Mouse (Mus musculus): ENCODE results near the gene Gtf2f1. TPM values are rescaled to one million over a fixed set of nuclear protein-coding genes. Genes with fewer than 3 reads are reported as not detected.
"Not testable (repeated sequence)": the region's sequence is repeated elsewhere in the genome, so short reads cannot be mapped to it uniquely, and the experiment has no call there.

Gene Gtf2f1
- 77.6 and 85.6 TPM in 2 replicates for polyA plus RNA-seq (2015; fragmentation: Nextera tagmentation; extraction: Ambion mirVana)

DNA sequence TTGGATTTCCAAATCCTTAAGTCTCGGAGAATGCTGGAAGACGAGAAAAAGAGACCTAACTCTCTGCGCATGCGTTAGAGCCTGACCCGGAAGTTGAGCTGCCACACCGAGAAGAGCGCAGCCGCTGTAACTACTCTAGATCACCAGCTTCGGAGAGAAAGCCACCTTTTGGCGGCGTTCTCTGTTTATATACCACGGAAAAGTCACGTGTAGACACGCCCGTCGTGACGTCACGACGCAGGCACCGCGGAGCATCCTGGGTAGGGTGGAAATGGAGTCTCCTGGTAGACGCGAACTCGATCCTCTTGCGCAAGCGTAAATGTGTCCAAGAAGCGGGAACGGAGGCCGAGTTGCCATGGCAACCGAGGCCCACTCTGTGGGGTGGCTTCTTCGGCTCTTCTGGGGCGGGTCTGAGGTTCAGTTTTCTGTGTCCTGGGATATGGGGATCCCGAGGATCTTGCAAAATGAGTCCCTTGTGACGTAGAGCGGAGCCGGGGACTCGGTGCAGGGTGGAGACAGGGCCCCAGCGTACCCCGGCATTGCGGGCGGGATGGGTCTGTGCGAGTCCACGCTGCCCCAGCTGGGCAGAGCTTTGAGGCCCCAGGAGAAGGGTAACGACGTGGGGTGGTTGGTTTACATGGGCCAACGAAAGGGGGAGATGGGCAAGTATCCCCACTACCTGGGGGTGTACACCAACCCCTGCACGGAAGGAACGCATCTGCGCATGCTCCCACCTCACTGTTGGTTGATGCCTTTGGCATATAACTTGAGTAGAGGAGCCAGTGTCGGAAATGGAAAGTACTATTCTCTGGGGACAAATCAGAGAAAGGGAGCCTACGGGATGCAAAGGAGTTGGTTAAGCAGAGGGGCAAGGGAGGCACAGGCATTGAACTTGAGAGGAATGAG, at the start of gene Gtf2f1, which contains the start of gene Gm17949:
TSS of gene Gtf2f1 (minus strand) at position 53 of the 906 bp plus-strand sequence.
TSS of gene Gm17949 (plus strand) at position 234 of the 906 bp plus-strand sequence.
- Histone ChIP-seq H3K4me3 (peak within 1 kb of the TSS; percentile 73), H3K36me3 (ENCODE audit: poor library complexity, severe bottlenecking) (peaks cover 28% of the 10 kb centered on the region), H3K4me2 (peak within 1 kb of the TSS; percentile 93), H3K9ac (peak within 1 kb of the TSS; percentile 82), H3K9me3 (replicated peaks) (no peaks in the 10 kb centered on the region), H3K27ac (peak within 1 kb of the TSS; percentile 91), H3K27me3 (no peaks in the 10 kb centered on the region), H3K4me1 (peaks cover 24% of the 10 kb centered on the region)
- under 1% methylated on average over 51 of the region's 51 CpGs for whole genome bisulfite sequencing
- peak; percentile 91 for ATAC-seq

DNA sequence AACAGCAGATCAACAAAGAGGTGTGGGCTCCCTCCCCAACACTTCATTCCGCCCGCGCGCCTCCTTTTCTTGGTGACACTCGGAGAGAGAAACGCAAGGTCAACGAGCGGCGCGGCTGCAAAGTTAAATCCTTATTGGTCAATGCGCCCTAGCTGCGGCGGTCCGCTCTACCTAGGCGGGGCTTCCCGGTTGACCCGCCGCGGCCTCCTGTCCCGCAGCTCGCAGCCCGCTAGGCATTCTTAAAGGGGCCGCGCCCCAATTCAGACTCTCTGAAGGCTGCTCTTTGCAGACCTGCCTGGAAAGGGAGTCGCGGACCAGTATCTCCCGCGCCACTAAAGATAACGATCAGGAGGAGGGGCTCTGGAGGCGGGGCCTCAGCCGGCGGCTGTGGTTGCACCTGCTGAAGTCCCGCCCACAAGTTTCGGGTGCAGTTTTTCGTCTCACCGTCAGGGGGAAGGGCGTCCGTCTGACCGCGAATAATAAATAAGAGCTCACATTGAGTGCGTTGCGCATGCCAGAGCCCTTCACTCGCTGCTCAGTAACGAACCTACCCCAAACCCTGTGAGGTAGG, 49.2 kb upstream of the Gtf2f1 start:
- H3K27me3 ChIP-seq, result peaks cover 39% of the 10 kb centered on the region
- H3K4me3 ChIP-seq, result peak overlapping the region; percentile 89
- no peaks in the 10 kb centered on the region for H3K9me3 ChIP-seq (replicated peaks)
- under 1% methylated on average over 44 of the region's 44 CpGs for WGBS
- peaks cover 17% of the 10 kb centered on the region for H3K36me3 ChIP-seq (ENCODE audit: poor library complexity, severe bottlenecking)
- ATAC-seq, result peak; percentile 91
- peak overlapping the region; percentile 75 for H3K4me2 ChIP-seq
- H3K4me1 ChIP-seq, result peaks cover 28% of the 10 kb centered on the region
- H3K9ac ChIP-seq, result peak overlapping the region; percentile 81
- H3K27ac ChIP-seq, result peak overlapping the region; percentile 82

DNA sequence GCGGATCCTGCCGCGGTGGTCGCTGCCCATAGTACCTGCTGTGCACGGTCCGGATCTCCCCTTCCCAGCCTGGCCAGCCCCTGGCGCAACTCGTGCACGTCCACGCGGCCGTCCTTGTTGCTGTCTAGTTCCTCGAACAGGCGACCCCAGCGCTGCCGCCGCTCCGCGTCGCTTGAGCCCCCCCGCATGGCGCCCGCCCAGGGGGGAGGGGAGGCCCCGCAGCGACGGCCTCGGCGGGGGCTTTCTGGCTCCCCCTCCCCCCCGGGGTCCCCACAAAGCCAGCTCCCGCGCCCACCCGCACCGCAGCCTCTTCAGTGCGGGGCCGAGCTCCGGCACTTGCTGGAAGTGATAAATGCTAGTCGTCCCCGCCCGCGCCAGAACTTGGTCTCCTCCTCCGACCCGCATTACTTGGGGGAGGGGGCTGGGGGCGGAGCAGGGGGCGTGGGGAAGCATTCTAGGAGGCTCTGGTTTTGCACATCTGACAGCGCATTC, 48.4 kb upstream of the Gtf2f1 start, which contains the start of gene Slc25a23:
TSS of gene Slc25a23 (minus strand) at position 378 of the 492 bp plus-strand sequence.
- H3K27ac ChIP-seq, result peak within 1 kb of the TSS; percentile 82
- peaks cover 24% of the 10 kb centered on the region for H3K36me3 ChIP-seq (ENCODE audit: poor library complexity, severe bottlenecking)
- H3K9ac ChIP-seq, result peak within 1 kb of the TSS; percentile 81
- WGBS, result under 1% methylated on average over 36 of the region's 45 CpGs
- peaks cover 34% of the 10 kb centered on the region for H3K27me3 ChIP-seq
- ATAC-seq, result peak; percentile 82
- H3K9me3 ChIP-seq (replicated peaks), result no peaks in the 10 kb centered on the region
- peak within 1 kb of the TSS; percentile 75 for H3K4me2 ChIP-seq
- H3K4me1 ChIP-seq, result peaks cover 28% of the 10 kb centered on the region
- peak within 1 kb of the TSS; percentile 89 for H3K4me3 ChIP-seq

DNA sequence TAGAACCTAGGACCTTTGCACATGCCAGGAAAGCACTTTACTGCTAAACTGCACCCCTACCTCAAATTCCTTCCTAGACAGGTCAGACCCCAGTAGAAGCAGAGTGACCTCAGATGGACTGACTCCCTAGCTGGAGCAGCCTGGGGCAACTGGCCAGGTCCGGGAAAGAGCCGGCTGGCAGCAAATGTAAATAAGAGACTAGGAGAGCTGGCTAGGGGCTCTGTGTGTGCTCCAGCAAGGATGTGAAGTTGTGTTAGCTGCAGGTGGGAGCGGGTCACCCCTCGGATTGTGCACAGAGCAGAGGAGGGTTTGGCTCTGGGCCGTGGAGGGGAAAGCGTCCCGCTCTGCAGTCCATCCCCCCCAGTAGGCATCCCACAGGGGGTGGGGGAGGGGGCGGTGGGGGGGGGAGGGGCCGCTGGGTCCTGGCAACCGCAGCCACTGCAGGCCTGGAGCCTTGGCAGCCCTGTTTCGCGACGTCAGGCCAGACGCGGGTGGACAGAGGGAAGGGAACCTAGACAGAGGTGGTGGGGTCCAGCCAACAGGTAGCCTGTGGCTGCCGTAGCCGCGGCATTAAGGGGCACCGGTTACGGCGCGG, 47.9 kb upstream of the Gtf2f1 start, which contains the start of gene Crb3:
TSS of gene Crb3 (plus strand) at position 215 of the 595 bp plus-strand sequence.
- 0% methylated on average over 20 of the region's 22 CpGs for WGBS
- Histone ChIP-seq H3K27ac (peak within 1 kb of the TSS; percentile 82), H3K4me1 (peaks cover 28% of the 10 kb centered on the region), H3K9ac (peak within 1 kb of the TSS; percentile 81), H3K36me3 (ENCODE audit: poor library complexity, severe bottlenecking) (peaks cover 28% of the 10 kb centered on the region), H3K4me3 (peak within 1 kb of the TSS; percentile 89), H3K4me2 (peak within 1 kb of the TSS; percentile 75), H3K27me3 (peaks cover 29% of the 10 kb centered on the region), H3K9me3 (replicated peaks) (no peaks in the 10 kb centered on the region)
- ATAC-seq, result peak; percentile 2; the same call in 1 of the 2 replicates

GRCm38 (mm10) chr17:57056246-57056645, 45.2 kb upstream of the Gtf2f1 start:
- no peak overlapping the region for H3K4me2 ChIP-seq
- peaks cover 55% of the 10 kb centered on the region for H3K36me3 ChIP-seq (ENCODE audit: poor library complexity, severe bottlenecking)
- no peaks in the 10 kb centered on the region for H3K9me3 ChIP-seq (replicated peaks)
- peaks cover 19% of the 10 kb centered on the region for H3K4me1 ChIP-seq
- H3K4me3 ChIP-seq, result no peak overlapping the region
- no peak overlapping the region for H3K27ac ChIP-seq
- H3K27me3 ChIP-seq, result peaks cover 4% of the 10 kb centered on the region
- no peak overlapping the region for H3K9ac ChIP-seq
- no peak for ATAC-seq
- 87% methylated on average over 3 of the region's 3 CpGs for WGBS

DNA sequence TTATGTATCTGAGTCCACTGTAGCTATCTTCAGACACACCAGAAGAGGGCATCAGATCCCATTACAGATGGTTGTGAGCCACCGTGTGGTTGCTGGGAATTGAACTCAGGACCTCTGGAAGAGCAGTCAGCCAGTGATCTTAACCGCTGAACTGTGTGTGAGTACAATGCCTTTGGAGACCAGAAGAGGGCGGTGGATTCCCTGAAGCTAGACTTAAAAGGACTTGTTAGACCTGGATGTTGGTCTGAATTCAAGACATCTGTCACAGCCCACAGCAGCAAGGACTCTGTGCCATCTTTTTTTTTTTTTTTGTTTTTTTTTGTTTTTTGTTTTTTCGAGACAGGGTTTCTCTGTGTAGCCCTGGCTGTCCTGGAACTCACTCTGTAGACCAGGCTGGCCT, 40.6 kb upstream of the Gtf2f1 start:
- ATAC-seq, result not testable (repeated sequence)
- WGBS, result 88% methylated on average over 4 of the region's 4 CpGs
- peaks cover 78% of the 10 kb centered on the region for H3K36me3 ChIP-seq (ENCODE audit: poor library complexity, severe bottlenecking)

DNA sequence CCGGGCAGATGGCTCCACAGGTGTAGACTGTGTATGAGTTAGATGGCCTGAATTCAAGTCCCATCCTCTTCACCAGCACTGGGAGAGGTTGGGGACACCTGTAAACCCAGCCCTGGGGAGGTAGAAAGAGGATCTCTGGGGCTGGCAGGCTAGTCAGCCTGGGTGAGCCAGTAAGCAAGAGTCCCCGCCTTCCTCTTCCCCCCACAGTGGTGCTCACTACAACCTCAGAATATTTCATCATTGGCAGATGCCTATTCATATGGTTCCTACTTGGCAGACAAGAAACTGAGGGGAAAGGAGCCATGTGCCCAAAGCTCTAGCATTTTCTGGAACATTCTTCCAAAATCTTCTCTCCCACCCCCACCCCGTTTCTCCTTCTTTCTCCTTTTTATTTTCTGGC, 37.7 kb upstream of the Gtf2f1 start:
- 88% methylated on average over 3 of the region's 3 CpGs for WGBS
- H3K4me1 ChIP-seq, result no peaks in the 10 kb centered on the region
- no peak overlapping the region for H3K4me3 ChIP-seq
- no peak overlapping the region for H3K9ac ChIP-seq
- peaks cover 72% of the 10 kb centered on the region for H3K36me3 ChIP-seq (ENCODE audit: poor library complexity, severe bottlenecking)
- no peak for ATAC-seq
- no peaks in the 10 kb centered on the region for H3K27me3 ChIP-seq
- H3K27ac ChIP-seq, result no peak overlapping the region
- H3K9me3 ChIP-seq (replicated peaks), result no peaks in the 10 kb centered on the region
- no peak overlapping the region for H3K4me2 ChIP-seq

More for the DNA sequence above, 40.6 kb upstream of the Gtf2f1 start:
- not testable (repeated sequence) for H3K9ac ChIP-seq; H3K27ac ChIP-seq; H3K4me2 ChIP-seq; H3K27me3 ChIP-seq; H3K4me1 ChIP-seq; H3K9me3 ChIP-seq (replicated peaks); H3K4me3 ChIP-seq

- H3K4me3 ChIP-seq, result no peak overlapping the region
- WGBS, result 49% methylated on average over 5 of the region's 5 CpGs
- H3K9ac ChIP-seq, result no peak overlapping the region
- H3K4me2 ChIP-seq, result no peak overlapping the region
- H3K27me3 ChIP-seq, result no peaks in the 10 kb centered on the region
- ATAC-seq, result 0 out of 2 replicates have a peak, but pooled peaks have one; percentile 26
- H3K36me3 ChIP-seq (ENCODE audit: poor library complexity, severe bottlenecking), result peaks cover 58% of the 10 kb centered on the region
- no peaks in the 10 kb centered on the region for H3K9me3 ChIP-seq (replicated peaks)
- H3K4me1 ChIP-seq, result no peaks in the 10 kb centered on the region
- no peak overlapping the region for H3K27ac ChIP-seq
These were observed 36.3 kb upstream of the Gtf2f1 start for GRCm38 (mm10) chr17:57047406-57047805.

DNA sequence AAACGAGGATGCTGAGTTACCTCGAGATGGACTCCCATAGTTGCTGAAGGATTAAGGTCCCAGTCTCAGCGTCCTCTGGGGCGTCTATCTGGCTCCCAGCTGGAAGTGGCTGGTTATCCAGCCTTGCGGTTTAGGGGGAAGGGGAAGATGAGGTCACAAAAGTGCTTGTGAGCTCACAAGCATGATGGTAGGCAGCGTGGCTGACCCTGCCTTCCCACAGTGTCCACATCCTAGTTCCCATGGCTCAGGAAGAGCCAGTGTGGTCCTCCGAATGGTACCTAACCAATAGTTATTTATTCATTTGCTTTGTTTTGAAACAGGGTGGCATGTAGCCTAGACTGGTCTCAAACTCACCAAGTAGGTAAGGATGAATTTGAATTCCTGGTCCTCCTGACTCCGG, 30.5 kb upstream of the Gtf2f1 start, which contains the start of gene Slc25a41:
TSS of gene Slc25a41 (minus strand) at position 101 of the 400 bp plus-strand sequence.
- H3K4me1 ChIP-seq, result no peaks in the 10 kb centered on the region
- no peak within 1 kb of the TSS for H3K27ac ChIP-seq
- peaks cover 16% of the 10 kb centered on the region for H3K36me3 ChIP-seq (ENCODE audit: poor library complexity, severe bottlenecking)
- H3K4me2 ChIP-seq, result no peak within 1 kb of the TSS
- H3K27me3 ChIP-seq, result peaks cover 12% of the 10 kb centered on the region
- no peak for ATAC-seq
- no peaks in the 10 kb centered on the region for H3K9me3 ChIP-seq (replicated peaks)
- H3K9ac ChIP-seq, result no peak within 1 kb of the TSS
- no peak within 1 kb of the TSS for H3K4me3 ChIP-seq
- WGBS, result 77% methylated on average over 8 of the region's 8 CpGs

DNA sequence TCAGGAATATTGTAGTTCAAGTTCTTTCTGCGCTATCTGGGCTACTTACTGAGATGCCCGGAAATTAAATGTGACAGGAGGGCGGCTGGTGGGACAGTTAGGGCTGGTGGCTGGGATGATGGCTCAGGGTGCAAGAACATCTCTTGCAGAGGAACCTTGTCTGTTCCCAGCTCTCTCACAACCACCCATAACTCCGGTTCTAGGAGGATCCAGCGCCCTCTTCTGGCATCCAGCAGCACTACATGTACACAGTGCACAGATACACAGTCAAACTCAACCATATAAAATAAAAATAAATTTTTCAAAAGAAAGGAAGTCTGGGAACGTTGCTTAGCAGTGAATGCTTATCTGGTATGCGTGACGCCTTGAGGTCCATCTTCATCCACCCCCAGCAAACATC, 27.9 kb upstream of the Gtf2f1 start:
- peaks cover 18% of the 10 kb centered on the region for H3K27me3 ChIP-seq
- no peaks in the 10 kb centered on the region for H3K9me3 ChIP-seq (replicated peaks)
- no peak overlapping the region for H3K9ac ChIP-seq
- H3K4me2 ChIP-seq, result no peak overlapping the region
- ATAC-seq, result no peak
- no peak overlapping the region for H3K27ac ChIP-seq
- WGBS, result 48% methylated on average over 8 of the region's 8 CpGs
- H3K36me3 ChIP-seq (ENCODE audit: poor library complexity, severe bottlenecking), result no peaks in the 10 kb centered on the region
- no peaks in the 10 kb centered on the region for H3K4me1 ChIP-seq
- no peak overlapping the region for H3K4me3 ChIP-seq

DNA sequence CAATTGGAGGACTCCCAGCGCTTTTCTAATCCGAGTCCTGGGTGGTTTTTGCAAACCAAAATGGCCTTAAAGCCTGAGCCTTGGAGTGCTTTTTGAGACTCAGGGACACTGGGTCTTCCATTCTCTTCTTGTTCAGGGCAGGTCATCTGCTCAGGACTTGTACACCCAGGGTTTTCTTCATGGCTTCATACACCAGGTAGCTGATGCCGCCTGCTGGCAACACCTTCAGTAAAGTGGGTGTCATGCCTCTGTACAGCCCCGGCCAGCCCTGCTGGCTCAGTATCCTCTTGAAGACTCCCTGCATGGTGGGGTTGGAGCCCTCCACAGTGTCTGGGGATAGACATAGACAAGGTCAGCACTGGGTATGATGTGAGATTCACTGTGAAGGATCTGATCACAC, 21.8 kb upstream of the Gtf2f1 start:
- Histone ChIP-seq H3K9me3 (replicated peaks) (no peaks in the 10 kb centered on the region), H3K4me2 (no peak overlapping the region), H3K4me1 (peaks cover 21% of the 10 kb centered on the region), H3K27ac (no peak overlapping the region), H3K9ac (no peak overlapping the region), H3K36me3 (ENCODE audit: poor library complexity, severe bottlenecking) (peaks cover 11% of the 10 kb centered on the region), H3K4me3 (no peak overlapping the region), H3K27me3 (0 out of 2 replicates have a peak, but pooled peaks cover 8% of the 10 kb centered on the region)
- whole genome bisulfite sequencing, result 91% methylated on average over 4 of the region's 4 CpGs
- no peak for ATAC-seq

All from forebrain, embryonic 13.5 days (tissue).